Mouse (Mus musculus): Measurements from ENCODE around the gene Ppp1r1b.

DNA sequence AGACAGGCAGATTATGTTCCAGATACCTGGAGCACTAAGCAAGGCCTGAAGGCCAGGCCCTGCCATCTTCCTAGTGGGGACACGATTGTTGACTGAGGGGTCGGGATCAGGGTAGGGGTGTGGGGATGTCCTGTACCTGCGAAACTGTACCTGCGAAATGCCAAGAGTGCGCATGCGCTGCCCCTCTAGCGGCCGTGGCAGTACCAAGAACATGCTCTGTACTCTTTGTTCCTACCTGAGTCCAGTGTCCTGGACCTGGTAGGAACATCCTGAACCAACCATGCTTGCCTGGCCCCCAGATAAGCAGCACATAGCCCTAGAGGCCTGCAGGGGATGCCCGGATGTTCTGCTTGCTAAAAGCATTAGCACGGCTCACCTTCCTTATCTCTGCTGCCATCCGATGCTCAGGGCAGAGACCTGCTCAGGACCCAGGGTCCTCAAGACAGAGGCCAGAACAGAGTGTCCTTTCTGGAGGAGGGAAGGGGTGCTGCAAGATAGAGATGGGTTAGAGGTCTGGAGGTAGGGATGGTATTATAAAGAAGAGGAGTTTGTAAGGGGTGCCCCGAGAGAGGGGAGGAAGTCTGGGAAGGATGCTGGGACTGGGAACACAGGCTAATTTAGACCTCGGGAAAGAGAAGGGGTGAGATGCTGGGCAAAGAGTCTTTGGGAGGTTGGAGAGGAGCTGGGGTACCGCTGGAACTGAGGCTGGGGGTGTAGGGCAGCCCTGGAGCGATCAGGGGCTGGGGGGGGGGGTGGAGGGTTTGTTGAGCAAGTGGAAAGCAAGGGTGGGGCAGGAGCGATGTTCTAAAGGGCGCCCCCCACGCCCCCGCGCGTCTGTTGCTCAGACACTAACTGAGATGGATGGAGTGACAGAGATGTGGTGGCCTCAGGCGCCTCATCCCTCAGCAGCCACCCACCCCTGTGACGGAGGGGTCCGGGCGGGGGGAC, 37.7 kb downstream of the Ppp1r1b start, which contains the start of gene Pnmt:
- TF ChIP-seq CTCF (IDR thresholded peaks at IDR 0.05; ENCODE audit: low read depth) (no peak), EP300 (IDR thresholded peaks at IDR 0.05; ENCODE audit: low read depth) (no peak)
